Mouse (Mus musculus): ENCODE measurements around the gene Phc2.

- TF ChIP-seq CTCF (IDR thresholded peaks at IDR 0.05; ENCODE audit: low read depth), result no peak
- no peak for TF ChIP-seq EP300 (IDR thresholded peaks at IDR 0.05; ENCODE audit: low read depth)
Measured at GRCm38 (mm10) chr4:128709781-128710166, 55.3 kb downstream of the Phc2 start.
